Mouse (Mus musculus) hematopoietic stem cell, adult 5-6 weeks (primary cell): ENCODE measurements around the gene Speer4f1. TPM values are rescaled to one million over a fixed set of nuclear protein-coding genes. Genes with fewer than 3 reads are reported as not detected.
"Not testable (repeated sequence)": the region's sequence is repeated elsewhere in the genome, so short reads cannot be mapped to it uniquely, and the experiment has no call there.

ENCODE experiments used
- ATAC-seq, 2 experiments: fragments of 125-278 bp in 1 of 2; replicated peaks in 1 of 2; 2 replicates each; pipeline ENCODE4 v1.8.0; 2016 to 2017; ENCODE audit warnings: inconsistent platforms in 2 of 2, mild to moderate bottlenecking in 2 of 2, moderate number of reproducible peaks in 2 of 2, low read depth in 1 of 2, moderate TSS enrichment in 1 of 2; ENCODE audit not compliant: low FRiP score in 2 of 2, poor library complexity in 2 of 2, severe bottlenecking in 2 of 2, insufficient read depth in 1 of 2, low TSS enrichment in 1 of 2
- total RNA-seq: library from RNA; stranded (forward); fragments of 172-1452, 232-1000 nt; gene quantifications from 2 replicates; pipeline ENCODE4 v1.2.3, GENCODE M21; 2017

The Speer4f1 gene
- total RNA-seq = not detected in 2 replicates

DNA sequence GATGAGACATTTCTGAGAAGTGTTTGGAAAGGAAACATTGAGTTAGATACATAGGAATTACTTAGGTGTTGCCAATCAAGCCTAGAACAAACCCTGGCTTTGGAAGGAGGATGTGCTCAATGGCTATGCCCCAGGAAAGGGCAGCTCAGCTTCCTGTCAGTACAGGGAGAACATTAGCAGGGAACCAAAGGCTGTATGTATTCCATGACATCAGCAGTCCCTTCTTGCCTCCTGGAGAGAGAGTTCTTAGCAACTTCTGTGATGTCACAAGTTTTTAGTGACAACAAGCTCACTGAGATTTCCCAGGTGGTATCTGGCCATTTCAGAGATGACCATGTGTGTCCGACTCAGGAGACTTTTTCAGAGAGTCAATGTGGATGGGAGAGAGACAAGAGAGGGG, at the start of gene Speer4f1:
TSS of gene Speer4f1 (plus strand) at position 301 of the 400 bp plus-strand sequence.
- not testable (repeated sequence) for ATAC-seq

DNA sequence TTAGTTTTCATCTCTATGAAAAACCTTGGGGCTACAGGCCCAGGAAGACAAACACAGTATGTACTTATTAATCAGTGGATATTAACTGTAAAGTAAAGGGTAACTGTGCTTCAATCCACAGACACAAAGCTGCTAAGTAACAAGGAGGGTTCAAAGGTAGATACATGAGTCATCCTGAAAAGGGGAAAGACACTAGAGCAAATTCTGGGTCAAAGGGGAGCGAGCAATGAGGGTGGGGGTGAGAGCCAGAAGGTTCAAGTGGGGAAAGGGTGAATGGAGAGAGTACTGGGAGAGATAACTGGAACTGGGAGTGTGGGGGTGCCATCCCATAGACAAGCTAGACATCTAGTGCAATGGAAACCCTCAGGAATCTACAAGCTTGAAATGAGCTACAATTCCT, 49.0 kb upstream of the Speer4f1 start:
- no peak for ATAC-seq

DNA sequence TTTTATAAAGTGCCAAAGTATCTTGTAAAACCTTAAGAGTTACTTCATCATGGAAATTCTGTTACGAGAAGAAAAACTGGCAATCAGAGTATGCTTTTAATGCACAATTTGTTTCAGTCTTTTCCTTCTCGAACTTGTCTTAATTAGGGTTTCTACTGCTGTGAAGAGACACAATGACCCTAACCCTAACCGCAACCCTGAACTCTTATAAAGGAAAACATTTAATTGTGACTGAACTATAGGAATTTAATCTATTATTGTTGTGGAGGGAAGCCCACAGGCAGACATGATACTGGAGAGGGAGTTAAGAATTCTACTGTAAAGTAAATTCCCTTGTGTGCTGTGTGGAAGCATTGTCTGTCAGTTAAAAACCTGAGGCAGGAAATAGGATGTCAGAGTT, 41.2 kb upstream of the Speer4f1 start:
- no peak for ATAC-seq

DNA sequence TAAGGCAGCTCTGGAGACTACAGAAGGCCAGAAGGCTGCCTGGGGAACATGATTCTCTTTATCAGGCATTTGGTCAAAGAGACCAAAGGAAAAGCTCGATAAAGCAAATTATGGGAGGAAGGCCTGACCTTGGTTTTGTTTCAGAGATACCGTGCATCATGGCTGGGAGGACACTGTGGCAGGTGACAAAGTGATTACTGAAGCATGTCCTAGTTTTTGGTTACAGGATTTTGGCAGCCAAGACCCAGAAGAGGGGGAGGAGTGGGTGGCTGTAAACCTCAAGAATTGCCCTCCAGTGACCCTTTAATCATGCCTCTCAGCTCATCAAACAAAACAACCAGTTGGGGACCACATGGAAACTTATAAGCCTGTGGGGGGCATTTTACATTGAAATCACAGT, 39.7 kb upstream of the Speer4f1 start:
- ATAC-seq = no peak

DNA sequence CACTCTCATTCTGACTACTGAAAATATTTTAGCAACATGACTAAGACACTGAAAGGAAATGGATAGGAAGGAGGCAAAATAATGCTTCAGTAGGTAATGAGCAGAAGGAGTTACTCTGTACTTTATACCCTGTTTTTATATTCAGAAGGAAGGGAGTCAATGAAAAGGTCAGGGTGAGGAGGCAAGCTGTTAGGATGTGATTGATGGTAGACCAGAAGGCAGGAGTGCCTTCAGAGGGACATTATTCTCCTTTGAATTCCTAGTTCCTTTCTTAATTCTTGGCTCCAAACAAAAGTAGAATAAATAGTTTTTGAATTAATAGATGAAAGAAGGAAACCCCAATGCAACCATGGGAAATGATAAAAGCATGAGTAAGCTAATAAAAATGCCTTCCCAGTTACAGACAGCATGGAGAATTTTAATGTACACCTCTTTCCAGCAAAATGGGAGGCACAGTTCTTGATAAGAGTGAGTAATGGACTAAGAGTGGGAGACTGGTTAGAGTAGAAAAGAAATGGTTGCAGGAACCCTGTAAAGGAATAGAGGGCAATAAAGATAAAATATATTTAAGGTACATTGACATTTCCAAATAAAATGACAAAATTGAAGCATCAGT, 36.3 kb upstream of the Speer4f1 start:
- no peak for ATAC-seq

DNA sequence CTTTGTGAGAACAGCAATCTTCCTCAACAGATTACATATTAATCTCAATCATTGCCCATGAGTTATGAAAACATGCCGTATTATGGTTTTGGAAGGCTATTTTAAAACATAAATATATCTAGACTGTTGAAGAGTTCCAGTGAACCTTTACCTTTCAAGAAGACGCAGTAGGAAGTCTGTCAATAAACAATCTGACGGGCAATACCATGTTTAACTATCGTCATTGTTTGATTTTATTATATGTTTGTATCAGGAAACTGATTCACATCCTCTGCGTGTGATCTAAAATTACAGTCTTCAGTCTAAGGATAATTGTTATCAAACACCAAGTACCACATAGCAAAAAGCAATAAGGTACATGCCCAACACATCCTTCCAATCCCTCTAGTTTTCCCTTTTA, 21.8 kb upstream of the Speer4f1 start:
- ATAC-seq = no peak

DNA sequence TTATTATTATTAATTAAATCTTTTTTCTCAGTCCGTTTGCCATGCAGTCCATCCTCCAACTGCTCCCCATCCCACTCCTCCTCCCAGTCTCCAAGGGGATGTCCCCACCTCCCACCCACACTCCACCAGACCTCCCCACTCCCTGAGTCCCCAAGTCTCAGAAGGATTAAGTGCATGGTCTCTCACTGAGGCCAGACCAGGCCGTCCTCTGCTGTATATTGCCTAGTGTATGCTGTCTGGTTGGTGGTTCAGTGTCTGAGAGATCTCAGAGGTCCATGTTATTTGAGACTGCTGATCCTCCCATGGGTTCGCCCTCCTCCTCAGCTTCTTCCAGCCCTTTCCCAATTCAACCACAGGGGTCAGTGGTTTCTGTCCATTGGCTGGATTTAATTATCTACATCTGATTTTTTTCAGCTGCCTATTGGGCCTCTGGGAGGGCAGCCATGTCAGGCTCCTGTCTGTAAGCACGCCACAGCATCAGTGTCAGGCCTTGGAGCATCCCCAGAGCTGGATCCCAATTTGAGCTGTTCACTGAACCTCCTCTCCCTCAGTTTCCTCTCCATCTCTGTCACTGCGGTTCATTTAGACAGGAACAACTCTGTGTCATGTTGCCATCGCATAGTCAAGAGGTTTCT, 20.8 kb upstream of the Speer4f1 start:
- ATAC-seq = no peak

DNA sequence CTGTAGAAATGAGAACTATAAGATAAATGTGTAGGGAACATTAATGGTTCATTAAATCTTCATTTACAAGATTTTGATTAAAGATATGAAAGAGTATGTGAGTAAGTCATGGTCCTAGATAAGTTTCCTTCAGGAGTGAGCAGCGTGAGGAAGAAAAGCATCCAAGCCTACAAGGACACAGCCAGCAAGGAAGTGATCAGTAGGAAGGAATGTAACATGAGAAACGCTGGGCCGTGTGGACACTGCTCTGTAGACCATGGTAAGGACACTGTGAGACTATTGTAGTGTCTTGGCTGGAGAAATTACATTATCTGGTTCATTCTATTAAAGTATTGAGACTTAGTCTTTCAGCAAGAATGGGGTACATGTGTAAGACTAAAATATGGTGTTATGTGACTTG, 19.2 kb upstream of the Speer4f1 start:
- no peak for ATAC-seq

DNA sequence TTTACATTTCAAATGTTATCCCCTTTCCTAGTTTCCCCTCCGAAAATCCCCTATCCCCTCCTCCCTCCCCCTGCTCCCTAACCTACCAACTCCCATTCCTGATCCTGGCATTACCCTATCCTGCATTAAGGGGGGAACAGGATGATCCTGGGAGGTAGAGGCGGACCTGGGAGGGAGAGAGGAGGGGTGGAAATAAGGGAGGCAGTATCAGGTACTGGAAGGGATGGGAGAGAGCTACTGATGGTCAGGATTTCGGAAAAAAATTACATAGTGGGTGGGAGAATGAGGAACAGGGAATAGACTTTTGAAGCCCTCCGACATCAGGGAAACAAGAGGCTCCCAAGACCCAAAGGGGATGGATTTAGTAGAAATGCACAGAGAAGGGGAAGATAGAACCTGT, 7.8 kb upstream of the Speer4f1 start:
- not testable (repeated sequence) for ATAC-seq

DNA sequence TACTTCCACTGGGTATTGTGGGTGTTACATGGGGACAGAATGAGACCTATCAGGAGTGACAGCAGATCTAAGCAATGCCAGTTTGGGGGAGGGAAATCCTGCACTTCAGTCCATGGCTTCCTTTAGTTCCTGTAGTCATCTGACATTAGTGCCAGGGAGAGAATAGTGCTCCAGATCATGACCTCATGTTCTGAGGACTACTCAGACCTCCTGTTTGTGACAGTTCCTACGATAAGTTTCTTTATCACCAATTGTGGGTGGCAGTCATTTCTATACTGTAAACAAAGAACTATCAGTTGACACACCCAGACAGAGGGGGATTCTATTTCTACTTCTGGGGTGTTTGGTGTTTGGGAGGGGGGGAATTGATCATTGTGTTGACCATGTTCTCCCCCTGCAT, 578 bp downstream of the Speer4f1 start:
- ATAC-seq = no peak

DNA sequence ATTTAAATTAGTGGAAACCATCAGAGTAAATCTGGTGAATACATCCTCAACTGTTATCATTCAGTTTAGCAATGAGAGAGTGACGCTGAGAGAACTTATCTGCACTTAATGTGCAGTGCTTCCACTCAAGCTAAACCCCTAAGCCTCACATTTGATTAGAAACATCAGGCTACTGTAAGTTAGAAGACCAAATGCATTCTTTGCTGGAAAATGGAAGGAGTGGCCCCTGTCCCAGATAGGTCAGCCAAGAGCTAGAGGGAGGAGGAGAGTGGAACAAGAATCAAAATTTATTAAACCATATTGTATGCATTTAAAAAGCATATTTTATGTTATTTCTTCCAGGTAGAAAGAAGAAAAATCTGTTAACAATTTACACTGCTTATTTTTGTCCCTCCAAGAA, 14.0 kb downstream of the Speer4f1 start:
- ATAC-seq = no peak

DNA sequence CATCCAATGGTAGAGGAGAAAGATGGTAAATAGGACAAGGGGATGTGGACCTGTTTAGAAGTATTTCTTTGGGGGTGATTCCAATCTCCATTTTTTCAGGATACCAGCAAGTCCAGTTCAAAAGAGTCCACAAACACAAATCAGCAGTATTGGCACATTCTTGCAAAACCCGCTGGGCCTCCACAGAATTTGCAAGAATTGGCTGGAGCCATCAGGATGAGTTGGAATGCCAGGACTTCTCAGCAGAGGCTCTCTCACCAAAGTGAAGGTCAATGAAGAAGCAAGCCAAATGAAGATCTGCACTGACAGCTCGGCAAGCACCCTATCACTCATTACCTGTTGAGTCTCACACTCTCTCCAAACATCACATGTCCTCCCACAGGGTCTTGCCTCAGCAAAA, 19.7 kb downstream of the Speer4f1 start:
- no peak for ATAC-seq

DNA sequence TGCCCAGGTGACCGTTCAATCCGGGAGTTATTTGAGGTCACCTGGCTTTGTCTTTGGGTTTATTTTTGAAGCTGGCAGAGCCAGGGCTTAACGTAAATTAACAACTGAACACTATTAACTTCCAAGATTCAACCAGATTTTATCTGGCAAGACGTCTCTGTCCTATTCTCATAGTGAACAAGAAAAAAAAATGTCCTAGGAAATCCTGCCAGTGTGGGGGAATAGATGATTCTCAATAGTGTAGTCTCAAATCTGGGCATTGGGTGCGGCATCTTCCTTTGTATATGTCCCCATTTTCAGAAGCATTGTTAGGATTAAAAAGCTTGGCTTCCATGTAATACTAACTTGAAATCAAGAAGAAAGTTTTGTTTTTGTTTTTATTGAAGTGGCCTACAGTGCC, 20.8 kb downstream of the Speer4f1 start:
- ATAC-seq = no peak

DNA sequence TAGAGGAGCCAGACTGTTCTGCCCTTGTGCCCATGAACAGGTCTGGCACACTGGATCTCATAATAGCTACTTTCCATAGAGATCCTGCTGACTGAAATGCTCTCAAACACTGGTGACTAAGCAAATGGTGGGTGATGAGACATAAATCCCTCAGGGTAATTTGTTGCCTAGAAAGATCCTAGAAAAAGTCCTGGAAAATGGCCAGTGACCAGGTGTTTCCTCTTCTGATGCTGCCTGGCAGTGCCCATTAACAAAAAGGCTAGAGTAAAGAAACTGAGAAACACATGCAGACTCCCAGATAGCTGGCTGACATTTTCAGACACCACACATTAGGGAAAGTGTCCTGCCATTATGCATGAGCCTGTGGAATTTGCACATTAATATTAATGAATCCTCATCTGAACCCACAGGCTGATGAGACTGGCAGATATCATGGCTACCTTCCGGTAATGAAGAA, 24.0 kb downstream of the Speer4f1 start:
- ATAC-seq = no peak

DNA sequence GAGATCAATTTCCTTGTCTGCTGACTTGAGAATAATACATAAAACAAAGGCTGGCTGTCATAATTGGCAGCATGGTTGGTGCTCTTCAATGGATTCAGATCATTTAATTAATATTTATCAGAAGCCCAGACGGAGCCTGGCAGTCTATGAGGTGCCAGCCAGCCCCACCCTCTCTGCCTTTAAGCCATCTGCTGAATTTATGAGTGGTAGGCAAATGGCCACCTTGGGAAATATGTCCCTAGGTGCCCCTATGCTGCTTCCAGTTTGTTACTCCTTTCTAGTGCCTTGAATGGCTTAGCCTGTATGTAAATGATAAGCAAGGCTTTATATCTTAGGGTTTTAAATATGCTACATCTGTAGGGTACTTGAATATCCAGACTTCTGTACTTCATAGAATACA, 25.0 kb downstream of the Speer4f1 start:
- ATAC-seq = no peak

DNA sequence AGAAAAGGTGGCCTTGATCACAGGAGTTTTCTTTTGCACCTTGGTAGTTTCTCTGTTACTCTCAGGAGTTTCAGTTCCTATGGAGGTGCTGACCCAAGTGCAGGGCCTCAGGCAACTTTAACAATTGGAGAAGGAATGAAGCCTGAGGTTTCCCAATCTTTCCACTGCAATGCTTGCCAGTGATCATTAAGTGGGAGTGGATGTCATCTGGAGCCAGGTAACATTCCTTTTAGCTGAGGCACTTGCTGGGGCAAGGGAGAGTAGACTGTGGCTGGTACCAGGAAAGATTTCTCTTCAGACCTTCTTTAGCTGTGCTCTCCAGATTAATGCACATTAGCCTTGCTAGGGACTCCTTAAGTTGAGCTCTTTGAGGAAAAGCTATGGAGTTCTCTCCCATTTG, 29.6 kb downstream of the Speer4f1 start:
- no peak for ATAC-seq

DNA sequence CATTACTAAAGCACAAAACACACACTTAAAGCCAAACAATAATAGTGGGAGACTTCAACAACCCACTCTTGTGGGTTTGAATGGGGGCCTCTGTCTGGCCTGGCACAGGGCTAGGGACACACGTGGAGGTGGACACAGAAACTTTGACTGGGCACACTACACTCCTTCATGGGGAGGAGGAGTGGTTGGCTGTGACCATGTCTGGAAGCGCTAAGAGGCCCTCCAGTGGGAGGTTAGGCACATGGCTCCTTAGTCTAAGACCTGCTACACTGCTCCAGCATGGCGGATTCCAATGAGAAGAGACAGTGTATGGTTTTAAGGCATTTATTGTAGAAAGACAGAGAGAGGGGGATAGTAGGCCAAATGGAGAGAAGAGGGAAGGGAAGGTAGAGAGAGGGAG, 32.1 kb downstream of the Speer4f1 start:
- no peak for ATAC-seq
